13 mouse cellular contexts compared by ENCODE assay signal in the genomic region with DNA sequence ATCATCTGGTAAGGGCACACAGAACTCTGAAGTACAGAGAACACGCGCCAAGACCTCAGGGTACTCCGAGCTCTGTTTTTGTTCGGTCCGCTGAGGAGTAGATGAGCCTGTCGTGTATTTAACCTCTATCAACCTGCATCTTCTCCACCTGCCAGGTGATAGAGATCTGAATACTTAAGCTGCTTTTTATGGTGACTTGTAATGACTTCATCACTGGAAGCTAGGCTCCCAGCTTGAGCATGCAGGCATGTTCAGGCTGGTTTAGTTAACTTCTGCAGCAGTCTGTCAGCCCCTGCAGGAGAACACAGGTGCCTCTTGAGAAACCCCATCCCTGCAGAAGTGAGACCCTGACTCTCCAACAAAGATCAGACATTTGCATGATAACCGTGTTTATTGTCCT.
"Had no signal": no experiment of that assay in that cellular context is flagged by ENCODE, and none has a peak within 500 bp of the region (broad histone marks: within the 10 kb centered on the region; RNA-seq: fewer than 3 reads in every experiment).

No protein-coding gene starts in this region.

- DNase-seq: gastrocnemius, postnatal 14 days; gastrocnemius, postnatal 36 days; heart, adult 2 months; heart, postnatal 14 days; heart, postnatal 4 days; kidney, adult 11 months; kidney, adult 2 months; kidney, adult 9 months; kidney, postnatal 14 days; kidney, postnatal 36 days; layer of hippocampus, adult 9-11 months; layer of hippocampus, postnatal 36 days; left cerebral cortex, postnatal 4 days had no signal
